Mouse (Mus musculus): ENCODE results near the gene Kctd15.

DNA sequence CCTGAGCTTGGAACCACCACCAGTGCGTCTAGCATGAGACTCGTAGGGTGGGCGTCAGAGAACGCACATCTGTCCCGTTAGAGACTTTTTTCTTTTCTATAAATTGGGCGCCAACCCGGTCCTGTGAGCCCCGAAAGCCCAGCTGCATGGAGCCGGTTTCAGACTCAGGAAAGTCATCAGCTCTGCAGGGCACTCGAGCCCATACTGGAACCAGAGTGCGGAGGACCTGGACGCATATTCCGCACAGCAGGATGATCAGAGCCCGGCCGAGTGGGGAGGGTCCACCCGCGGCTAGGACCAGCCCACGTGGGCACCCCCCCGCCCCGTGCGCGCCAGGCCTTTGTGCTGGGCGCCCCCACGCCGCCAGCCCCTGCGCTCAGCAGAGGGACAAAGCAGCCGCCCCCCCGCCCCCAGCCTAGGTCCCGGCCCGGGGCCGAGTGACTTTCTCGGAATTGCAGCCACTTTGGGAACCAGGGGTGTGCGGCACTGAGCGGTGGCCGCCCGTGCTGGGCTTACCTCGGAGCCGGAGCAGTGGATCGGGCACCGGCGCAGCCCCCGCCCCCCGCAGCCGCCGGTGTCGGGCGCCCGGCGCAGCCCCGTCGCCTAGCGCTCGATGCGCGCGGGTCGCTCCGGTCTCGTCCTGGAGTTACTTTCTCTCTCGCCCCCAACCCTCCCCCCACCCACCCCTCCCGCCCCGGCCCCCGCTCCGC is 2.6 kb downstream of the Kctd15 start:
- TF ChIP-seq CTCF (IDR thresholded peaks at IDR 0.05) (no peak), POLR2A (IDR thresholded peaks at IDR 0.05; ENCODE audit: insufficient read depth, low read depth, low read length) (no peak)
